Mouse (Mus musculus) naive thymus-derived CD4-positive, alpha-beta T cell, adult 2 months (primary cell): ENCODE measurements at regions not wholly inside any gene's neighbourhood (a gene's known extent, or its start where the extent isn't known, plus 50 kb on each side); places are given as distances from the start of the nearest gene placed in this dataset.

ENCODE experiments used
- DNase-seq: peaks from one replicate; pipeline ENCODE4 v3.0.0-alpha.2; 2011; ENCODE audit warnings: low read depth

DNA sequence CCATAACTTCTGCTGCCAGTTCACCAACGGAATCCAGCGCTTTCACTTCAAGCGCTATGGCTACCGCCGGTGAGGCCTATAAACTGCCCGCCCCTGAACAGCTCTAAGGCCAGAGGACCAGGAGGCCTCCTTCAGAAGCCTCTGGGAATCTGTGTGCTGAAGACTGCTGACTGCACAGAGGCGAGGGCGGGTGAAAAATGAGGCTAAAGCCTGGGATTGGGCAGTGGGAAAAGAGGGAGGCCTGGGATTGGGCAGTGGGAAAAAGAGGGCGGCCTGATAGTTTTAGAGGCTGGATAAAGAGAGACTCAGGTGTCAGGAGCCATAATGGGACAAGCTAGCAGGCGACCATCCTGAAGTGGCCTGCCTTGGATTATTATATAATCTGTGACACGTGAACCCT is 80.8 kb downstream of the Plekhb2 start:
- no peak for DNase-seq

DNA sequence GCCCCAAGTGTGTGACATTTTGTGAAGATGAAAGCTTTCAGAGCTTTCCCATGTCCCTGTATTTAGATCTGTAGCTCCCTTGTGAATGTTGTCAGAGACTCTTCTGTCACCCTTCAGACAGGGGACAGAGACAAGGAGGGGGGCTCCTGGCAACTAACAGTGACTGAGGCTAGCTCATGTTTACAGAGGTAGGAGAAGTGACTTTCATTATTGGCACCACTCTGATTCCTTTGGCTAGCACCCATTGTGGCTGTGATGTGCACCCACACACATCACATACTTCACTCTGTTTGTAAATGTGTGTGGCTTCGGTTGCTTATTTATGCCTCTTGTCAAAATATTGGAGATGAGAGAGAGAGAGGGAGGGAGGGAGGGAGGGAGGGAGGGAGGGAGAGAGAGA is 93.4 kb downstream of the Plekhb2 start:
- DNase-seq = no peak

- DNase-seq = no peak
Observed at GRCm38 (mm10) chr1:34961633-34962507, 112.1 kb downstream of the Plekhb2 start.

DNA sequence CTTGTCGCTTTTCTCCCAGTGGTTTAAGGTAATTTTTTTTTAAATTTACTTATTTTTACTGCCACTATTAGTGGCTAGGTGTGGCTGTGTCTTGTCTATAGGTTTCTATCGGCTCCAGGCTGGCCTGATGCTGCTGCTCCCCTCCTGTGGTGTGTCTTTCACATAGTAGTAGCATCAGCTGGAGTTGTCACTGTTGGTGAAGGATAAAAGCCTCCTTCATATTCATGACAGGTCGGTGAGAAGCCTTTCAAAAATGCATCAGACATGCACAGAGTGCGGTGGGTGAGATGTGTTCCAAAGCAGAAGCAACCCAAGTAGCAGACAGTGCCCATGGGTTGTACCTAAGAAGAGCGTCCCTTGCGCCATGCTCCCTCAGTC is 112.7 kb downstream of the Plekhb2 start:
- DNase-seq = no peak

GRCm38 (mm10) chr1:34974801-34975200 is 125.0 kb downstream of the Plekhb2 start:
- no peak for DNase-seq

DNA sequence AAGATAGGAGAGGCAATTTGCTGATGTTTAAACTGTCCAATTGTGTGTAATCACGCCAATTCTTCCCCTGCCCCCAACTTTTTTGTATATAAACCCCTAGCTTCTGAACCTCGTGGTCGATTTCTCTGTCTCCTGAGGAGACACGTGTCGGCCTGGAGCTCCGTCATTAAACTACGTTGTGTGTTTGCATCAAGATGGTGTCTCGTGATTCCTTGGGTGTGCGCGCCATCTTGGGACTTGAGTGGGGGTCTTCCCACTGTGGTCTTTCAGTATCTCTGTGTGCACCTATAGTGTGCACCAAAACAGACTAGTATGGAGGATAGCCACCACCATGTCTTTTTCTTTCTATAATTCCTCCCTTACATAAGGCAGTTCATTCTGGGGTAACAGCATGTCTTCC is 128.4 kb downstream of the Plekhb2 start:
- no peak for DNase-seq

DNA sequence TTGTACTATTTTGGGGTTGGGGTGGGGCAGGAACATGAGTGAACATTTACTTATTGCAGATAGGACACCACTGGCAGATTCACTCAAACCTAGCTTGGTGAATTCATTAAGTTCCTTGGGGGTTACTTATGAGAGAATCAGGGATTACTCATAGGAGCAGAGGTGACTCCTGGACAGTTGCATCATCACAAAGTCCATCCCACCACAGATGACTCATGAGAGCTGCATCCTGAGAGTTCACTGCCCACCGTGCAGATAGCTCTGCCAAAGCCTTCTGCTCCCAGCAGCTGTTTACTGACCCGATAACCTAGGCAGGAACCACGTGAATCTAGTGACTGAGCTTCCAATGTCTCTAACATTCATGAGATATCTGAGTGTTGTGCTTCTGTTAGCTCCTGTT is 129.6 kb downstream of the Plekhb2 start:
- no peak for DNase-seq

DNA sequence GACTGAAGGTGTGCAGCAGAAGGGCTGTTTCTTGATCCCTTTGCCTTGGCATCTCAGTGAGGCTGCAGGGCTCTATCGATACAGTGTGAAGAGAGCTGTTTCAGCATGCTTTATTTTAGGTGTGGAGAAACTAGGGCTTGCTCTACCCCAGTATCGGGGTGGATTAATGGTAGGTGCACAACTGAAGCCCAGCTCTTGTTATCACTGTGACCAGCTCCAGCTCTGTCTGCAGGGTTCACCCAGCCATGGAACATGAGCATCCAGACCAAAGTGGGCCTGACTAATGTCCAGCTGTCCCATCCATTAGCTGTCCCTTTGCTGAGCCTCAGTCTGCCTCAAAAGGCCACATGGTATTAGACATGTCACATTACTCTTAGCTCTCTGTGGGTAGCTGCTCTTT is 132.2 kb downstream of the Plekhb2 start:
- DNase-seq = no peak

DNA sequence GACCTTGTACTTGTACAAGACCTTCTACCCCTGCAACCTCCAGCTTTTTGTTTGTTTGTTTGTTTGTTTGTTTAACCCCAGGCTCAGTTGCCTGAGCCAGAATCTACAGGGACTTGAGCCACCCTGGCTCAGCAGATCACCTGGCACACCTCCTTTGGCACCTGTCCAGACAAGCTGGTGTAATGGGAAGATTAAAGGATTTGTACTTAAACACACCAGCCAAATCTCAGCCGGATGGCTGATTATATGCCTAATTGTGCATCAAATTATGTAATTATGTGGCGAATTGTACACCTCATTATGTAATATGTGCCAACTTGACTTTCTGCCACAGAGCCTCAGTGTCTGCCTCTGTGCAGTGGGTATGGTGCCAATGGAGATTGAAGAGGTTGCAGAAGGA is 133.2 kb downstream of the Plekhb2 start:
- no peak for DNase-seq

- DNase-seq = no peak
Observed at GRCm38 (mm10) chr1:34986861-34987260, 137.1 kb downstream of the Plekhb2 start.

GRCm38 (mm10) chr1:34987650-34988221 is 138.0 kb downstream of the Plekhb2 start:
- DNase-seq = no peak

GRCm38 (mm10) chr1:34988225-34988624 is 138.4 kb downstream of the Plekhb2 start:
- no peak for DNase-seq

DNA sequence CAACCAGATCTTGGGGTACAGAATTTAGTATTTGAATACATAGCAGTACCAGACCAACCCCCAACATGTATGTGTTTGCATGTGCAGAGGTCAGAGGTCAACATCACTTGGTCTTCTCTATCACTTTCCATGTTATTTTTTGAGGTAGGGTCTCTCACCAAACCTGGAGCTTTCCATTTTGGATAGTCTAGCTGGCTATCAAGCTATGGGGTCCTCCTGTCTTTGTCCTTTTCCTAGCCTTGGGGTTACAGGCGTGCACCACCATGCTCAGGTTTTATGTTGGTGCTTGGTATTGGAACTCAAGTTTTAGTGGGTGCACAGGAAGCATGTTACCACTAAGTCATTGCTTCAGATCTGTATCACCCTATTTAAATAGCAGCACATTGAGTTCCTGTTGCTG is 151.0 kb downstream of the Plekhb2 start:
- no peak for DNase-seq

- no peak for DNase-seq
Observed at GRCm38 (mm10) chr1:35017471-35017870, 167.7 kb downstream of the Plekhb2 start.

- DNase-seq = no peak
Observed at GRCm38 (mm10) chr1:35032619-35033018, 182.8 kb downstream of the Plekhb2 start.

DNA sequence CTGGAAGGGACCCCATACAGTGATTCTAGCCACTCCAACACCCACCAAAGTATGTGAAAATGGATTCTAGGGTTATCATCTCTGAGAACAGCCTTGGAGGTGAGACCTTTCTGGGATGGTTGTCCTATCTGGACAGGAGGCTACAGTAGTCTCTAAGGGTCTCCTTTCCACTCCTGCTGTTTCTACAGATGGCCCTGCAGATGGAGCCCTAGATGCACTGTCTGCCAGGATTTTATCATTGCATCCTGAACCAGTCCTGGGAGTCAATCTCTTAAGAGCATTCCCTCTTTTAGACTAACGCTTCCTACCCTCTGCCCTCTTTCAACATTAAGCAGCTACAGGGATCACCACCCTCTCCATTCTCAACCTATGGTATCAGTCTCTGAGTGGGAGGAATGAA is 223.0 kb downstream of the Plekhb2 start:
- no peak for DNase-seq

GRCm38 (mm10) chr1:35094873-35095272 is 245.1 kb downstream of the Plekhb2 start:
- no peak for DNase-seq

- DNase-seq = no peak
Observed at GRCm38 (mm10) chr1:35095785-35096184, 246.0 kb downstream of the Plekhb2 start.

DNA sequence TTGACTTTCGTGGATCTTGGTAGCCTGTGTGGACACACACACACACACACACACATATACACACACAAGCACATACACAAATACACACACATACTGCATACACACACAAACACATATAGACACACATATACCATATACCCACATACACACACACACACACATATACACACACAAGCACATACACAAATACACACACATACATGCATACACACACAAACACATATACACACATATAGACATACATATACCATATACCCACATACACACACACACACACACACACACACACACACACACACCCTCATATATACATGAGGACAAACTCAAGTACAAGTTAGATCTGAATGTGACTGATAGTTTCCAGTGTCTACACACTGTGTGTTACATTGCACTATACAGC is 256.9 kb downstream of the Plekhb2 start:
- peak; percentile 3 for DNase-seq

GRCm38 (mm10) chr1:35109801-35110200 is 260.0 kb downstream of the Plekhb2 start:
- no peak for DNase-seq

DNA sequence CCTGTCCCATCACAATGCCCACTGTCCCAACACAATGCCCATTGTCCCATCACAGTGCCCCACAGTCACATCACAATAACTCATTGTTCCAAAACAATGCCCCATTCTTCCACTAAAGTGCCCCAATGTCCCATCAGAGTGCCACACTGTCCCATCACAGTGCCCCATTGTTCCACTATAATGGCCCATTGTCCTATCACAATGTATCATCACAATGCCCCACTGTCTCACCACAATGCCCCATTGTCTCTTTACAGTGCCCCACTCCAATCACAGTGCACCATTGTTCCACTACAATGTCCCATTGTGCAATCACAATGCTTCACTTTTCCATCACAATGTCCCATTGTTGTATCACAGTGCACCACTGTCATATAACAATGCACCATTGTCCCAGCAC is 265.7 kb downstream of the Plekhb2 start:
- no peak for DNase-seq

DNA sequence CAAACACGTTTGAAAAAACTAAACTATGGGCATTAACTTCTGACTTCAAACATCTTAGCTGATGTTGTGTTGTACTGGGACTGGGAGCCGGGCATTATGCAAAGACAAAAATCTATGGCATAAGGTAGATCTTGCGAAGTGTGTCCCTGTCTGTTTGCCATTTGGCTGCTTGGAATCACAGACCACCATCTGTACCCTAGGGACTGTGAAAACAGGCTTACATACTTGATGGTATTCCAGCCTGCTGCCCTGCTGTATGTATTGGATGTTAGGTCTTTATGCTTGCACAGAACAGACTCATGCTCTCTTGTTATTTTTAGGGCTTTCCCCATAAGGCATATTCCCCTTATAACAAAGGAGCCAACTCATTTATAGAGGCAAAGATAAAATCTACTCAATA is 288.1 kb downstream of the Plekhb2 start:
- DNase-seq = no peak

DNA sequence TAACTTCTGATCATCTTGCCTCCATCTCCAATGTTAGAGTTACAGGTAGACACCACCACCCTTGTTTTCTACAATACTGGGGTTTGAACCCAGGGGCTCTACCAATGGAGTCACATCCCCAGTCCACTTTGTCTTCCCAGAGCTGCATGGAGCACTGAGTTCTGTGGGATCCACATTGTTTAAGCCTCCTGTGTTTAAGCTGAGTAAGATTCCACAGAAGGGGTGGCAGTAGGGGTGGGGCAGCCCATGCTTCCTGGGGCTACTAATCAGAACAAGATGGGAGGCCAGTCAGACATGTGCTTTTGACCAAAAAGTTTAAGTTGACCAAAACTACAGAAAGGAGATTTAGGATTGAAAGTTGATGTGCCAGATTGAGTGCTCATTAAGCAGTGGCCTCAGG is 299.3 kb downstream of the Plekhb2 start:
- DNase-seq = no peak

- no peak for DNase-seq
Observed at GRCm38 (mm10) chr1:35162506-35162905, 312.7 kb downstream of the Plekhb2 start.
